Mouse (Mus musculus) embryo, embryonic 11 days (tissue): ENCODE measurements around the gene Myo5c.

Experiments used
- DNase-seq: peaks from one replicate; pipeline ENCODE4 v3.0.0-alpha.2; 2015

Gene Myo5c

GRCm38 (mm10) chr9:75334440-75334839 is 102.6 kb downstream of the Myo5c start:
- no peak for DNase-seq

GRCm38 (mm10) chr9:75338016-75338415 is 106.2 kb downstream of the Myo5c start:
- DNase-seq, result no peak

GRCm38 (mm10) chr9:75342433-75342832 is 110.6 kb downstream of the Myo5c start:
- DNase-seq, result no peak

- DNase-seq, result no peak
Observed at GRCm38 (mm10) chr9:75347458-75347857, 115.6 kb downstream of the Myo5c start, which contains the start of gene Bcl2l10. Bcl2l10 (plus strand) TSS chr9:75347758.

GRCm38 (mm10) chr9:75348066-75348465 is 116.2 kb downstream of the Myo5c start:
- no peak for DNase-seq

GRCm38 (mm10) chr9:75348641-75349040 is 116.8 kb downstream of the Myo5c start:
- DNase-seq, result no peak

- DNase-seq, result no peak
Observed at GRCm38 (mm10) chr9:75353094-75353493, 121.3 kb downstream of the Myo5c start.
